Mouse (Mus musculus) ovary, adult 10 weeks (tissue): ENCODE measurements around the gene Casp14. TPM values are rescaled to one million over a fixed set of nuclear protein-coding genes. Genes with fewer than 3 reads are reported as not detected.

Source experiments
- polyA plus RNA-seq: library from polyadenylated mRNA; stranded (reverse); fragments of 350-450 nt; fragmentation: Illumina TruSeq; extraction: RNeasy Lipid Tissue Mini Kit (QIAGEN cat#74804); gene quantifications from one replicate; pipeline ENCODE4 v1.2.3, GENCODE M21; 2014

The Casp14 gene
- polyA plus RNA-seq, result 0.26 TPM

DNA sequence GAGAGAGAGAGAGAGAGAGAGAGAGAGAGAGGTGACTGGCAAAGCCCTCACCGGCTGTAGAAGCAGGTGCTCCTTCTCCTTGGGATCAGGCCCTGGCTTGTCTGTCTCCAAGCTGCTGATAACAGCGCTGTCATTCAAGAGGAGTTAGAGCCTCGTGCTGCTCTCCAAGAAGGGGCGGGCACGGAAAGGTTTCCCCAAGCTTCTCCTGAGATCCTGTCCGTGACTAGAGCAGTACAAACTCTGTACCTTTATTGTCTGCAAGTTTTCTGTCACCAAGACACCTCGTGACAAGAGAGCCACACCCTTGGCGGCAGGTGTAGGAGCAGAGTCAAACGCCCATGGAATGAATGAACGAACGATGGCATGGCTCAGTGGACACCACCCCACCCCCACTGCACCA is at the start of gene Casp14:
Casp14 (minus strand) TSS at position 239 of the 400 bp plus-strand sequence.

DNA sequence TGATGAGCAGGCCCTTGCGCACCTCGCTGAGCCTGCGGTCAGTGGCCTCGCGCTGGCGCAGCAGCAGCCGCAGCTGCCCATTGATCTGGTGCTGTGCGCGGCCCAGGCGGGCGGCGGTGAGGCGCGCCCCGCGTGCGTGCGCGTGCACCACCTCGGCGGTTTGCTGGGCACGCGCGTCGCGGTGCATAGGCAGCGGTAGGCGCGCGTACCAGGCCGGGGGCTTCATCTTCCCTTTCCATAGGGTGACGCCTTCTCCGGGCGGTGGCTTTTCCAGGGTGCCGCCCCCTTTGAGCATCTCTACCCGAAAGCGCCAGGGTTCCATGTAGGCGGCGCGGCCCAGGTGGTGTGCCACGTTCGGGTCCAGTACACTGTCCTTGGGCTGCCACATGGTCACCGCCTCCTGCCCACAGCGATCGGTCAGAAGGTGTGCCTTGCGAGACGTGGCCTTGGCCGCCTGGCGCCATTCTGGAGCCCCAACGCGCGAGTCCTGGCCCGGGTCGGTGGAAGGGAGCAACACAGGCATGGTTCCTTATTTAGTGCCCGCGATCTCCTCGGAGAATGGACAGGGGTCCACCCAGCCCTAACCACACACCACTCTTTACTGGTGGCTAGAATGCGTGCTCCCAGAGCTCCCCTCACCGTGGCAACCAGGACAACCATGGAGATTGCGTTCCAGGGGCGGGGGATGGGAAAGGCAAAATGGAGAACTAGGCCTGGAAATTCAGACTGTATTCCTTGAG is 34.5 kb upstream of the Casp14 start, which contains the start of gene Ccdc105:
Ccdc105 (minus strand) TSS at position 614 of the 740 bp plus-strand sequence.

Other genes with a start within 250 kb of the Casp14 start
- gene Olfr1358, start 200.9 kb downstream of the Casp14 start, polyA plus RNA-seq, result not detected
- 3.4 TPM for gene Ilvbl, start 143.9 kb downstream of the Casp14 start, polyA plus RNA-seq
- gene Syde1, start 126.3 kb downstream of the Casp14 start, polyA plus RNA-seq, result 12.0 TPM
- not detected for gene Olfr1357, start 100.2 kb downstream of the Casp14 start, polyA plus RNA-seq
- not detected for gene Ccdc105, start 34.8 kb upstream of the Casp14 start, polyA plus RNA-seq
- 0.29 TPM for gene Slc1a6, start 62.2 kb upstream of the Casp14 start, polyA plus RNA-seq
- not detected for gene Olfr1356, start 133.9 kb upstream of the Casp14 start, polyA plus RNA-seq
- gene Olfr1355, start 157.2 kb upstream of the Casp14 start, polyA plus RNA-seq, result not detected
- gene Olfr1354, start 194.9 kb upstream of the Casp14 start, polyA plus RNA-seq, result not detected
- gene Olfr8, start 232.3 kb upstream of the Casp14 start, polyA plus RNA-seq, result not detected
- not detected for gene Olfr1353, start 245.0 kb upstream of the Casp14 start, polyA plus RNA-seq